Mouse (Mus musculus) heart, embryonic 10.5 days (tissue): Measurements from ENCODE around the gene Mrrf. TPM values are rescaled to one million over a fixed set of nuclear protein-coding genes. Genes with fewer than 3 reads are reported as not detected.

Experiments
- DNase-seq: peaks from one replicate; pipeline ENCODE4 v3.0.0-alpha.2; 2017; ENCODE audit warnings: low spot score
- H3K27ac ChIP-seq: fragments of 300-500 bp; sonication (generic); 2 replicates; pipeline ENCODE4 v1.5.1; 2016; ENCODE audit warnings: mild to moderate bottlenecking
- H3K27me3 ChIP-seq: fragments of 300-500 bp; sonication (generic); 2 replicates; pipeline ENCODE4 v1.6.1; 2016; ENCODE audit warnings: mild to moderate bottlenecking; ENCODE audit not compliant: poor library complexity, insufficient read depth, severe bottlenecking
- H3K36me3 ChIP-seq: fragments of 300-500 bp; sonication (generic); 2 replicates; pipeline ENCODE4 v1.6.1; 2016; ENCODE audit warnings: mild to moderate bottlenecking, moderate library complexity
- H3K4me1 ChIP-seq: fragments of 300-500 bp; sonication (generic); 2 replicates; pipeline ENCODE4 v1.6.1; 2016; ENCODE audit warnings: mild to moderate bottlenecking
- H3K4me3 ChIP-seq: fragments of 300-500 bp; sonication (generic); 2 replicates; pipeline ENCODE4 v1.5.1; 2016; ENCODE audit warnings: mild to moderate bottlenecking, moderate library complexity
- H3K9me3 ChIP-seq: fragments of 300-500 bp; sonication (generic); 2 replicates; pipeline ENCODE4 v1.6.1; 2016; ENCODE audit warnings: mild to moderate bottlenecking, moderate library complexity
- WGBS: fragments of 180-500 bp; shearing (Covaris S2); methylation state at CpG from one replicate; pipeline ENCODE4 v1.1.7; 2016; 5-methylcytosine and 5-hydroxymethylcytosine counted together
- polyA plus RNA-seq: library from polyadenylated mRNA; unstranded; fragments of >200 nt; fragmentation: Nextera tagmentation; extraction: Ambion mirVana; gene quantifications from 2 replicates; pipeline ENCODE4 v1.2.1, GENCODE M21; 2016

The Mrrf gene
- polyA plus RNA-seq, 1 experiment from 2014 or later: 35.0 TPM

- Histone ChIP-seq H3K4me1 (peaks cover 54% of the 10 kb centered on the region), H3K4me3 (no peak overlapping the region), H3K9me3 (no peaks in the 10 kb centered on the region), H3K27ac (peak overlapping the region; percentile 25; the same call in 1 of the 2 replicates), H3K27me3 (peaks cover 50% of the 10 kb centered on the region), H3K36me3 (no peaks in the 10 kb centered on the region)
- no peak for DNase-seq
- WGBS: 37% methylated on average over 7 of the region's 7 CpGs
Measured at GRCm38 (mm10) chr2:36213108-36213507, 76.9 kb downstream of the Mrrf start.

DNA sequence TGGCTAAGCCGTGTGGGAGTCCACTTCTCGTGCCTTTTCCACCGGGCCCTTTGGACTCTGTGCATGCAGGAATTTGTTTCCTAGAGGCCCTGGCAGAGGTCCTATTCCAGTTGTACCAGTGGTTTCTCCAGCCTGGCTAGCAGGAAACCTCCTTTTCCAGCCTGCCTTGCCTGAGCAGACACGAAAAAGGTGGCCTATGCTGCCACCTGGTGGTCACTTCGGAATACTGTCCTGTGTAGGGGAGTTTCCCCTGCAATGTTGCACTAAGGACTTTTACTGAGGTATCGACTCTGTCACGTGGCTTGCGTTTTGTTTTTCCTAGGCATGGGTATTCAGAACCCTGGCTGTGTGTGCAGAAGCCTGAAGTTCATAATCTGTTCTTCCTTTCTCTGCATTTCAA is 77.8 kb downstream of the Mrrf start:
- no peaks in the 10 kb centered on the region for H3K9me3 ChIP-seq
- H3K4me1 ChIP-seq: peaks cover 55% of the 10 kb centered on the region
- peaks cover 41% of the 10 kb centered on the region for H3K27me3 ChIP-seq
- no peaks in the 10 kb centered on the region for H3K36me3 ChIP-seq
- H3K27ac ChIP-seq: 0 out of 2 replicates have a peak overlapping the region, but pooled peaks have one; percentile 25
- H3K4me3 ChIP-seq: peak overlapping the region; percentile 34; the same call in 1 of the 2 replicates
- DNase-seq: peak; percentile 94
- 7% methylated on average over 8 of the region's 8 CpGs for WGBS

GRCm38 (mm10) chr2:36214425-36214824 is 78.2 kb downstream of the Mrrf start:
- 72% methylated on average over 5 of the region's 5 CpGs for WGBS
- Histone ChIP-seq H3K36me3 (no peaks in the 10 kb centered on the region), H3K27ac (no peak overlapping the region), H3K4me3 (peak overlapping the region; percentile 34; the same call in 1 of the 2 replicates), H3K4me1 (peaks cover 55% of the 10 kb centered on the region), H3K27me3 (peaks cover 37% of the 10 kb centered on the region), H3K9me3 (no peaks in the 10 kb centered on the region)
- no peak for DNase-seq

DNA sequence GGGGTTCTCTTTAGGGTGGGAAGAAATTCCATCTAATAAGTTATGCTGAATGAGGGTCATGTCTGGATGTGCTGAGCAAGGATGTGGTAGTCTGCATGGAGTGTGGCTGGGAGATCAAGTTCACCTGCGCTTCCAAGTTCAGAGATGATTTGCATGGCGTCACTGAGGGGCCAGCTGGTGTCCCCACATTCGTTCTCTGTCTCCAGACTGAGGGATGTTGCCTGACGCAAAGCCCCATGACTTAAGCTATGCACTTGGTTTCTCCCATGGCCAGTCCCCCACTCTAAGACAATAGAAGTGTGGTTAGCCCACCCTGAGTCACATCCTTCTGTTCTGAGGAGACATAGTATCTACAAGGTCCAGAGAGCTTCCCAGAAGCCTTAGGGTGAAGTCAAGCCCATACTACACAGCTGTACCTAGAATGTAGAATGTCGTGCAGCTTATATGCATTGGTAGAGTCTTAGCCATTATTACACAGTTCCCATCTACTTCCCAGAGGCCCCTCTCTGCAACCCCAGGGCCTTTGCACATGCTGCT is 79.1 kb downstream of the Mrrf start:
- Histone ChIP-seq H3K36me3 (no peaks in the 10 kb centered on the region), H3K27me3 (peaks cover 28% of the 10 kb centered on the region), H3K4me1 (peaks cover 55% of the 10 kb centered on the region), H3K27ac (no peak overlapping the region), H3K4me3 (no peak overlapping the region), H3K9me3 (no peaks in the 10 kb centered on the region)
- no peak for DNase-seq
- 85% methylated on average over 5 of the region's 5 CpGs for WGBS

DNA sequence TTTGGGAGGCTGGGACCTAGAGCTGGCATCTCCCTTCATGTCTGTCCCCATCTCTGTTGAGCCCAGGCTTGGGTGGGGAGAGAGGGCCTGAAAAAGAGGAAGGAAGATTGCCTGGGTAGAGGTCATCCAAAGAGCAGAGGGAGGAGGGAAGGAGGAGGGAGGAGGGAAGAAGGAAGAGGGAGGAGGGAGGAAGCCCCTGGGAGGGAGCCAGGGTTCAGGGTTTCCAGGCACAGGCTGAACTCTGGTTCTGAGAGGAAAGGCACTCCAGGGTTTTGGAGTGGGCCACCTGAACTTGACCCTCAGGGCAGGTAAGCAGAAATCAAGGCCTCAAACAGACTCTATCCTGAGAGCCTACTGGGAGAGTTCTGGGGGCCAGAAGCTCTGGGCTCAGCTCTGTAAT is 80.4 kb downstream of the Mrrf start:
- Histone ChIP-seq H3K4me1 (peaks cover 47% of the 10 kb centered on the region), H3K9me3 (no peaks in the 10 kb centered on the region), H3K4me3 (0 out of 2 replicates have a peak overlapping the region, but pooled peaks have one; percentile 17), H3K27ac (peak overlapping the region; percentile 74), H3K27me3 (peaks cover 16% of the 10 kb centered on the region), H3K36me3 (no peaks in the 10 kb centered on the region)
- no peak for DNase-seq

DNA sequence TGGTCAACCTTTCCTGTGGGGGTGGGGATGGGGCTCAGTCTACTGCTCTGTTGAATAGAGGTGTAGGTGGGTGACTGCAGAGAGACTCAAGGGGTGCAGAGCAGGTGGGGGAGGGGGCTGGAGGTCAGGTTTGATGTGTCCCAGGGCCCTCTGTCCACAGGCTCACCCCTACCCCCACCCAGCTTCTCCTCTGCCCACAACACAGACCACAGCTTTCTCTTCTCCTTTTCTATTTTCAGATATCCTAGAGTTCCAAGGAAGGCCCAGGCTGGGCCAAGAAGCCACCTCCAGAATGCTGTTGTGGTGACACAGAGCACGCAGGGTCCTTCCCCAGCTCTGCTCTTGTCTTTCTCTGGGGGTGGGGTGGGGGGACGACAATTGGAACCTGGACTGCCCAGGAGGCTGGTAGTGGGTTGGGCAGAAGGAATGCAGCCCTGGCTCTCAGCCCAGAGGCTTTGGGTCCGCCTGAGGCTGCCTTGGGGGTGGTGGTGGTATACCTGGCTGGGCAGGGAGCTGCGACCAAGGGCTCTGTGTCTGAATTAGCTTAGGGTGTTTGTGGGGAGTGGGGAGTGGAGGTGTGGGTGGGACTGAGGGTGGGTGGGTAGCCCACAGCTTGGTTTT is 80.9 kb downstream of the Mrrf start:
- no peaks in the 10 kb centered on the region for H3K9me3 ChIP-seq
- H3K4me3 ChIP-seq: 0 out of 2 replicates have a peak overlapping the region, but pooled peaks have one; percentile 17
- H3K36me3 ChIP-seq: no peaks in the 10 kb centered on the region
- no peak for DNase-seq
- peaks cover 11% of the 10 kb centered on the region for H3K27me3 ChIP-seq
- whole genome bisulfite sequencing: 56% methylated on average over 4 of the region's 4 CpGs
- peak overlapping the region; percentile 74 for H3K27ac ChIP-seq
- peaks cover 46% of the 10 kb centered on the region for H3K4me1 ChIP-seq

GRCm38 (mm10) chr2:36217692-36218233 is 81.6 kb downstream of the Mrrf start:
- no peaks in the 10 kb centered on the region for H3K36me3 ChIP-seq
- WGBS: 37% methylated on average over 5 of the region's 5 CpGs
- DNase-seq: no peak
- peaks cover 44% of the 10 kb centered on the region for H3K4me1 ChIP-seq
- H3K27ac ChIP-seq: peak overlapping the region; percentile 74
- H3K9me3 ChIP-seq: no peaks in the 10 kb centered on the region
- H3K4me3 ChIP-seq: no peak overlapping the region
- H3K27me3 ChIP-seq: peaks cover 4% of the 10 kb centered on the region; the same call in 1 of the 2 replicates

GRCm38 (mm10) chr2:36220106-36220505 is 83.9 kb downstream of the Mrrf start:
- peaks cover 31% of the 10 kb centered on the region for H3K4me1 ChIP-seq
- H3K27me3 ChIP-seq: no peaks in the 10 kb centered on the region
- DNase-seq: no peak
- WGBS: 84% methylated on average over 8 of the region's 8 CpGs
- no peak overlapping the region for H3K4me3 ChIP-seq
- no peaks in the 10 kb centered on the region for H3K9me3 ChIP-seq
- no peak overlapping the region for H3K27ac ChIP-seq
- no peaks in the 10 kb centered on the region for H3K36me3 ChIP-seq

- Histone ChIP-seq H3K4me3 (no peak overlapping the region), H3K4me1 (peaks cover 31% of the 10 kb centered on the region), H3K27me3 (no peaks in the 10 kb centered on the region), H3K36me3 (no peaks in the 10 kb centered on the region), H3K27ac (no peak overlapping the region), H3K9me3 (no peaks in the 10 kb centered on the region)
- no peak for DNase-seq
- 78% methylated on average over 4 of the region's 4 CpGs for WGBS
Measured at GRCm38 (mm10) chr2:36220891-36221290, 84.7 kb downstream of the Mrrf start.

DNA sequence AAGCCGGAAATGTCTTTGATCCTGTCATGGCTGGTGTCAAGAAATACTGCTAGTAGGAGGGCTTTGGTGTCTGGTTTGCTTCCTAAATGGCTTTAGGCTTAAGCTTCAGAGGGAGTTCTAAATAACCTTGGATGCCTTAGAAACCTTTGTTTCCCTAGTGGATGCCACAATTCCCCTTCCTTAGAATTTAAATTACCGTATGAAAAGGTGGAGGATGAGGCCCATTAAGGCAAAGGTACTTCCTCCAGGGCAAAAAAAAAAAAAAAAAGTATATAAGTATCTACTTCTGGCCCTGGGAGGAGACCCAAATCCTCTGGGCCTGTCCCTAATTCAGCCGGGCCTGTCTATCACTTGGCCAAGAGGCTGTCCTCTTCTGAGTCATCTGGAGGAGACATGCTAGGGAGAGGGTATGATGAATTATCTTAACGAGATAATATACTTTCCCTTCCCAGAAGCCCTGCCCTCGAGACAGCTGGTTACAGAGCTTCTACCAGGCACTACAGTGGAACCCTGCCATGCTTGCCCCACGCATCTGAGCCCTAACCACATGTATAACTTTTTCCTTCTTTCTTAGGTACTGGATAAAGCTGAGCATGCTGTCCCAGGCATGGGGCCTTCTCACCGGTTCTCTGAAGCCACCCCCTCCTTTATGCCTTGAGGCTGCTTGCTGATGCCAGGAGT is 86.1 kb downstream of the Mrrf start:
- Histone ChIP-seq H3K4me1 (peaks cover 18% of the 10 kb centered on the region), H3K27me3 (no peaks in the 10 kb centered on the region), H3K9me3 (no peaks in the 10 kb centered on the region), H3K4me3 (no peak overlapping the region), H3K27ac (peak overlapping the region; percentile 8; the same call in 1 of the 2 replicates), H3K36me3 (no peaks in the 10 kb centered on the region)
- no peak for DNase-seq
- 61% methylated on average over 7 of the region's 7 CpGs for WGBS

DNA sequence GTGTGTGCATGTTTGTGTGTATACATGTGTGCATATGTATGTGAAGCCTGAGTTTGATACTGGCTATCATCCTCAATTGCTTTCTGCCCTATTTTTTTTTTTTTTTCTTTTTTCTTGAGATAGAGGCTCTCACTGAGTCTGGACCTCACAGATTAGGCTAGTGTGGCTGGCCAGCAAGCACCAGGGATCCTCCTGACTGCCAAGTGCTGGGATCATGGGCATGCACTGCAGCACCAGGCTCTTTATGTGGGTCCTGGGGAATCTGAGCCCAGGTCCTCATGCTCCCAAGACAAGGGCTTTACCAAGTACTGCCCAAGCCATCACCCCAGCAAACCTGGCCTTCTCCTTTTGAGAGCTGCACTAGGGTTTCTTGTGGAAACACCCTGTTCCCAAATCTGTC is 87.2 kb downstream of the Mrrf start:
- Histone ChIP-seq H3K27me3 (peaks cover 3% of the 10 kb centered on the region), H3K4me3 (no peak overlapping the region)
- no peak for DNase-seq

GRCm38 (mm10) chr2:36224153-36224552 is 88.0 kb downstream of the Mrrf start:
- H3K27ac ChIP-seq: no peak overlapping the region
- H3K27me3 ChIP-seq: peaks cover 10% of the 10 kb centered on the region
- H3K4me1 ChIP-seq: peaks cover 9% of the 10 kb centered on the region
- 69% methylated on average over 7 of the region's 7 CpGs for WGBS
- H3K4me3 ChIP-seq: no peak overlapping the region
- H3K9me3 ChIP-seq: no peaks in the 10 kb centered on the region
- H3K36me3 ChIP-seq: no peaks in the 10 kb centered on the region
- DNase-seq: no peak

More for the DNA sequence above, 87.2 kb downstream of the Mrrf start:
- H3K36me3 ChIP-seq: no peaks in the 10 kb centered on the region
- no peak overlapping the region for H3K27ac ChIP-seq
- no peaks in the 10 kb centered on the region for H3K9me3 ChIP-seq
- H3K4me1 ChIP-seq: peaks cover 9% of the 10 kb centered on the region

DNA sequence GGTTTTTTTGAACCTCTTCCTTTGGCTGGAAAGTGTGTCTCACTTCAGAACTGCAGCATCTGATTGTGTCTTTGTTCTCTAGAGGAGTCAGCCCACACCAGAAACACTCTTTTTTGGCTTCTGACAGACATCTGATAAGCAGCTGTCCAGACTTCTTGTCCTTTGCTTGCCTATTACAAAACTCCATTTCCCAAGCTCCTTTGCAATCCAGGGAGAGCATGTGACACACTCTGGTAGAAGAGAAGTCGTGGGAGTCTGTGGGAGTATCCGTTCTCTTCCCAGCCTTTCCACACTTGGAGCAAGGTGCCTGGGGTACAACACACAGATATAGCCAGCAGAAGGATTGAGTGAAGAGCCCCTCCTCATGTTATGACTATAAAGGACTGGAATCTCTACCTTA is 88.4 kb downstream of the Mrrf start:
- Histone ChIP-seq H3K36me3 (no peaks in the 10 kb centered on the region), H3K27ac (no peak overlapping the region), H3K4me3 (no peak overlapping the region), H3K9me3 (no peaks in the 10 kb centered on the region), H3K4me1 (peaks cover 9% of the 10 kb centered on the region), H3K27me3 (peaks cover 12% of the 10 kb centered on the region)
- WGBS: 25% methylated on average over 2 of the region's 2 CpGs
- no peak for DNase-seq
